Mouse (Mus musculus): ENCODE measurements at regions not wholly inside any gene's neighbourhood (a gene's known extent, or its start where the extent isn't known, plus 50 kb on each side); places are given as distances from the start of the nearest gene placed in this dataset.

GRCm38 (mm10) chr3:18698106-18698505, 749.9 kb downstream of the Cypt12 start:
- TF ChIP-seq EP300 (IDR thresholded peaks at IDR 0.05; ENCODE audit: insufficient read depth, low read depth, low read length), result no peak
- no peak for TF ChIP-seq CTCF (IDR thresholded peaks at IDR 0.05)
